9 mouse cellular contexts compared by ENCODE assay signal in the genomic region with DNA sequence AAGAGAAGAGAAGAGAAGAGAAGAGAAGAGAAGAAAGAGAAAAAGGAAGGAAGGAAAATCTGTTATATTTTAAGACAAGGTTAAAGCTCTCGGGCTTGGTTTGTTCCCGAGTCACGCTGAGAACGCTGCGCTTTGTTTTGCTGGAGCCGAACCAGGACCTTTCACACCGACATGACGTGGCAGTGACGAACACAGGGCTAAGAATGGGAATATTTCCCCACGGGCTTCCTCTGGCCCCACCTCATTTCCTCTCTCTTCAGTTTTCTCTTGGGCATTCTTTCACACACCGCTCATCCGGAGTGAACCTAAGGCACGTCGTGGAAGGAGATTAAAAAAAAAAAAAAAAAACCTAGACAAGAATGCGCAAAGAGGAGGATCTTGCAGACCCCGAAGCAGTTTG. TPM values are rescaled to one million over a fixed set of nuclear protein-coding genes. Genes with fewer than 3 reads are reported as not detected.
DNase-seq lines count a peak whose midpoint lies in the region; ATAC-seq and TF ChIP-seq lines count a peak whose summit lies in the region.
"Had no signal": no experiment of that assay in that cellular context is flagged by ENCODE, and none has a peak within 500 bp of the region (broad histone marks: within the 10 kb centered on the region; RNA-seq: fewer than 3 reads in every experiment).

No protein-coding gene starts in this region.

- no peak for TF ChIP-seq POLR2A in myocyte (IDR thresholded peaks at IDR 0.05; ENCODE audit: insufficient read length, low read depth)

- DNase-seq in limb, embryonic 10.5 days (ENCODE audit: low spot score), result no peak
- DNase-seq in heart, adult 9 months (ENCODE audit: low spot score in 2 of 2), result peak; percentile 83 to 84
- DNase-seq in kidney, postnatal 36 days, result peak; percentile 78 to 84
- DNase-seq in urinary bladder, adult 2 months (ENCODE audit: low spot score), result no peak
- DNase-seq in forebrain, embryonic 10.5 days (ENCODE audit: extremely low spot score, low spot score), result no peak
- DNase-seq in embryo, embryonic 10.5 days (ENCODE audit: low spot score), result no peak

- peak overlapping the region; percentile 3; the same call in 1 of the 2 replicates for H3K4me2 ChIP-seq in limb, embryonic 13.5 days (replicated peaks)
- peak overlapping the region; percentile 50 for H3K4me2 ChIP-seq in myocyte (ENCODE audit: low read depth)

- no peak overlapping the region for H3K27ac ChIP-seq in limb, embryonic 13.5 days
- no peak overlapping the region for H3K27ac ChIP-seq in limb, embryonic 10.5 days
- no peak overlapping the region for H3K27ac ChIP-seq in forebrain, embryonic 10.5 days

- 0 out of 2 replicates have a peak, but pooled peaks cover 5% of the 10 kb centered on the region for H3K4me1 ChIP-seq in limb, embryonic 13.5 days
- H3K4me1 ChIP-seq in limb, embryonic 10.5 days, result peaks cover 3% of the 10 kb centered on the region; the same call in 1 of the 2 replicates
- peaks cover 7% of the 10 kb centered on the region; the same call in 1 of the 2 replicates for H3K4me1 ChIP-seq in forebrain, embryonic 10.5 days

- H3K36me3 ChIP-seq in limb, embryonic 13.5 days, result no peaks in the 10 kb centered on the region
- no peaks in the 10 kb centered on the region for H3K36me3 ChIP-seq in limb, embryonic 10.5 days
- H3K36me3 ChIP-seq in myocyte (ENCODE audit: control insufficient read depth, insufficient read depth), result no peaks in the 10 kb centered on the region
- peaks cover 7% of the 10 kb centered on the region for H3K36me3 ChIP-seq in forebrain, embryonic 10.5 days (replicated peaks)

- H3K4me3 ChIP-seq in limb, embryonic 13.5 days, result no peak overlapping the region
- no peak overlapping the region for H3K4me3 ChIP-seq in limb, embryonic 10.5 days
- no peak overlapping the region for H3K4me3 ChIP-seq in myocyte
- no peak overlapping the region for H3K4me3 ChIP-seq in forebrain, embryonic 10.5 days

- 67% methylated on average over 16 of the region's 16 CpGs for WGBS in limb, embryonic 13.5 days
- WGBS in limb, embryonic 10.5 days, result 79% methylated on average over 16 of the region's 16 CpGs
- WGBS in forebrain, embryonic 10.5 days, result 79% methylated on average over 16 of the region's 16 CpGs

- no peak for ATAC-seq in limb, embryonic 13.5 days (ENCODE audit: low FRiP score, low read depth)
- ATAC-seq: Patski had no signal

- H3K9me3 ChIP-seq in limb, embryonic 13.5 days, result no peaks in the 10 kb centered on the region
- no peaks in the 10 kb centered on the region for H3K9me3 ChIP-seq in limb, embryonic 10.5 days (replicated peaks)
- no peaks in the 10 kb centered on the region for H3K9me3 ChIP-seq in forebrain, embryonic 10.5 days

- no peak overlapping the region for H3K9ac ChIP-seq in limb, embryonic 13.5 days

- no peaks in the 10 kb centered on the region for H3K79me2 ChIP-seq in myocyte (ENCODE audit: control insufficient read depth, insufficient read depth)

- no peaks in the 10 kb centered on the region for H3K27me3 ChIP-seq in limb, embryonic 13.5 days
- H3K27me3 ChIP-seq in limb, embryonic 10.5 days (ENCODE audit: low read depth, poor library complexity, severe bottlenecking), result no peaks in the 10 kb centered on the region
- no peaks in the 10 kb centered on the region for H3K27me3 ChIP-seq in myocyte (ENCODE audit: control insufficient read depth, insufficient read depth, insufficient read length)
- H3K27me3 ChIP-seq in forebrain, embryonic 10.5 days (ENCODE audit: poor library complexity, severe bottlenecking), result no peaks in the 10 kb centered on the region
- H3K27me3 ChIP-seq: Patski had no signal

- no peak overlapping the region for H3ac ChIP-seq in myocyte (ENCODE audit: control insufficient read depth, insufficient read length)

TF ChIP-seq in myocyte, 11 proteins besides CTCF, POLR2A, EP300 and RAD21:
- TF ChIP-seq MYOD1 (IDR thresholded peaks at IDR 0.05; ENCODE audit: control insufficient read depth in 1 of 3, insufficient read length in 2 of 3, low read depth in 2 of 3) (no peak), E2F4 (IDR thresholded peaks at IDR 0.05; ENCODE audit: insufficient read depth) (no peak), SRF (IDR thresholded peaks at IDR 0.05; ENCODE audit: control insufficient read depth, insufficient read length, low read depth) (no peak), POLR2AphosphoS2 (IDR thresholded peaks at IDR 0.05; ENCODE audit: insufficient read length, low read depth) (no peak), TCF3 (IDR thresholded peaks at IDR 0.05; ENCODE audit: insufficient read length, low read depth) (no peak), MYOG (IDR thresholded peaks at IDR 0.05; ENCODE audit: control insufficient read depth in 1 of 3, insufficient read depth in 1 of 3, insufficient read length in 2 of 3, low read depth in 2 of 3) (no peak), TCF12 (IDR thresholded peaks at IDR 0.05; ENCODE audit: insufficient read depth, poor library complexity, severe bottlenecking) (no peak), REST (IDR thresholded peaks at IDR 0.05; ENCODE audit: insufficient read depth, insufficient read length) (no peak), USF1 (IDR thresholded peaks at IDR 0.05; ENCODE audit: low read depth) (no peak), MAX (IDR thresholded peaks at IDR 0.05; ENCODE audit: low read depth) (no peak)

RNA-seq across cellular contexts. Expression of a gene that starts 28.7 kb away (rescaled TPM):
- 21.8 and 21.9 TPM in 2 replicates for polyA plus RNA-seq in limb, embryonic 13.5 days (2015; fragmentation: Nextera tagmentation; extraction: Ambion mirVana)
- 2.6 and 4.0 TPM in 2 replicates for polyA plus RNA-seq in limb, embryonic 10.5 days (2016; fragmentation: Nextera tagmentation; extraction: Ambion mirVana)
- polyA plus RNA-seq in myocyte (2012; fragmentation: generic; extraction: Trizol), result not detected
- 11.5 and 16.1 TPM in 2 replicates for polyA plus RNA-seq in urinary bladder, adult 2 months (2012; rRNA removed)
- polyA plus RNA-seq in forebrain, embryonic 10.5 days (2016; fragmentation: Nextera tagmentation; extraction: Ambion mirVana), result 21.2 and 22.4 TPM in 2 replicates

Comparison
In these comparisons a context has a peak if more than half of its experiments do, and no peak if none do; other contexts are left out.
1. DNase-seq: peak in heart, adult 9 months (2 of 2) and kidney, postnatal 36 days (2 of 2); none in limb, embryonic 10.5 days (single experiment), urinary bladder, adult 2 months (single experiment), forebrain, embryonic 10.5 days (single experiment) and embryo, embryonic 10.5 days (single experiment).